ENCODE assay signal across 8 mouse cellular contexts in the genomic region with DNA sequence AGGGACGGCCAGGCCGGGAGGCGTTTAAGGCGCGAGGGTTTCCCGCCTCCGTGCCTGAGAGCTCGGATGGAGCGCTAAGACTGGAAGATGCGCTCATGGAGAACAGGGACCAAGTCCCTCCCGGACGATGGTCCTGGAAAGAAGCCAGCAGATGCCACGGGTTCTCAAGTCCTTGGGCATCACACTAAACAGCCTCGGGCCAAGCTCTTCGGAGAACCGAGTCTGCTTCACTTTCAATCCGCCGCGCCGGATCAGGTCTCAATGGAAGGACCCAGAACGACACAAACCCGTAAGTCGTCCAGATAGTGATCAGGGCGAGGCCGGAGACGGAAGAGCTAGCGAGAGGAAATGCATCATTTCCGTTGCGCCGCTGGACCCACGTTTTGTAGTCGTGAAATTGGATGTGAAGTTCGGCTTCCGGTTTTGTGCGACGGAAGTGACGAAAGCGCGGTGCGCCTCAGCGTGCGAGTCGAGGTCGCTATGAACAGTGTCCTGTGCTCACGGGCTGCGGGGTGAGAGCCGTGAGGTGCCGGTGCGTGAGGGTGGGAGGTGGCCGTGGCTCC. TPM values are rescaled to one million over a fixed set of nuclear protein-coding genes. Genes with fewer than 3 reads are reported as not detected.
A peak's percentile ranks its signal among the peaks of the same experiment; 100 is the strongest.
DNase-seq lines count a peak whose midpoint lies in the region; ATAC-seq lines count a peak whose summit lies in the region.

A gene (plus strand): TSS at position 426 of the 563 bp plus-strand sequence.

- H3K4me3 ChIP-seq in hindbrain, embryonic 12.5 days, result peak within 1 kb of the TSS; percentile 93

- peak; percentile 99 for DNase-seq in NIH3T3 (ENCODE audit: low read depth)
- DNase-seq in cerebellum, postnatal 10 days, result peak; percentile 99
- DNase-seq in frontal cortex, postnatal 10 days (ENCODE audit: low spot score in 2 of 2), result peak; percentile 94 to 98
- peak; percentile 97 to 99 for DNase-seq in layer of hippocampus, postnatal 14 days (ENCODE audit: low spot score in 2 of 2)
- peak; percentile 99 for DNase-seq in lung, postnatal 14 days
- DNase-seq in retina, adult 2 months (ENCODE audit: low read depth, low spot score), result peak; percentile 98
- DNase-seq in thymus, postnatal 36 days, result peak; percentile 95 to 96

- H3K4me1 ChIP-seq in hindbrain, embryonic 12.5 days, result peaks cover 26% of the 10 kb centered on the region

- peak; percentile 90 for ATAC-seq in hindbrain, embryonic 12.5 days (ENCODE audit: low FRiP score)

- peak within 1 kb of the TSS; percentile 92 for H3K27ac ChIP-seq in hindbrain, embryonic 12.5 days

- no peaks in the 10 kb centered on the region for H3K9me3 ChIP-seq in hindbrain, embryonic 12.5 days (replicated peaks)

- peak within 1 kb of the TSS; percentile 99 for H3K4me2 ChIP-seq in hindbrain, embryonic 12.5 days (replicated peaks)

- no peaks in the 10 kb centered on the region; the same call in 1 of the 2 replicates for H3K36me3 ChIP-seq in hindbrain, embryonic 12.5 days

- H3K9ac ChIP-seq in hindbrain, embryonic 12.5 days, result peak within 1 kb of the TSS; percentile 88

- peaks cover 11% of the 10 kb centered on the region for H3K27me3 ChIP-seq in hindbrain, embryonic 12.5 days

- WGBS in hindbrain, embryonic 12.5 days, result under 1% methylated on average over 50 of the region's 50 CpGs

RNA-seq across cellular contexts. Expression of the gene that starts here (rescaled TPM):
- polyA plus RNA-seq in hindbrain, embryonic 12.5 days (2016; fragmentation: Nextera tagmentation; extraction: Ambion mirVana), result 33.6 and 34.6 TPM in 2 replicates
- 10 to 100 TPM; 17.8 to 19.2 TPM for total RNA-seq in layer of hippocampus, postnatal 14 days (2021)

Comparison
In these comparisons a context has a peak if more than half of its experiments do, and no peak if none do; other contexts are left out.
1. Peak in every context shown above with its lines: DNase-seq, ATAC-seq, H3K4me3 ChIP-seq and H3K27ac ChIP-seq.